Mouse (Mus musculus) spleen, embryonic (tissue): ENCODE results near the gene Apon.
"Not testable (repeated sequence)": the region's sequence is repeated elsewhere in the genome, so short reads cannot be mapped to it uniquely, and the experiment has no call there.

Source experiments
- CTCF ChIA-PET: fragments of 350-600 bp; sonication (Branson Sonifier 250); formaldehyde crosslinking; loops from one replicate; lab custom pipeline; 2022; lab: Charles Lee

Gene Apon

DNA sequence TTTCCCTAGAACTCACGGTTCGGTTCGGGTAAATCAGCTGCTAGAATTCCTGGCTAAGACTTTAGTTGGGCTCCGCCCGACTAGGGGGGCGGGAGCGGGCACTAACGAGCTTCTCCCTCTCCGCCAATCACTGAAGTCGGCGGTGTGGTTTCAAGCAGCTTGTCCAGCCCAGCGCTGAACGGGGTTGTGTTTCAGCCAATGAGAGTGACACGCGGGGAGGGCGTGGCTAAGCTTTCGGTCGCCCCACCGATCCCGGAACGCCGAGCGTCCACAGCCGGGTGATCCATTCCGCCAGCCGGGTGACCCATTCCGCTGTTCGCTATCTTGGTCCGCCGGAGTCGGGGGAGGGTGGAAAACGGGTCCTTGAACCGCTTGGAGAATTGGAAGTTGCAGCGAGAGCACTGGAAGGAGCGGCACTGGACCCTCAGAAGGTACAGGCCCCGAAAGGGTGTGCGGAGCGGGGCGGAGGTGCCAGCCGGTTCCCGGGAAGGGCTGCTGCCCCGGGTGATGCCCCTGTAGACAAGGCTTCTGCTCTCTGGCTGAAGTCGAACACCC lies 16.5 kb downstream of the Apon start, which contains the start of gene Stat2:
Gene Stat2 (plus strand): TSS at position 273 of the 555 bp plus-strand sequence.
- CTCF ChIA-PET: no interaction called here

DNA sequence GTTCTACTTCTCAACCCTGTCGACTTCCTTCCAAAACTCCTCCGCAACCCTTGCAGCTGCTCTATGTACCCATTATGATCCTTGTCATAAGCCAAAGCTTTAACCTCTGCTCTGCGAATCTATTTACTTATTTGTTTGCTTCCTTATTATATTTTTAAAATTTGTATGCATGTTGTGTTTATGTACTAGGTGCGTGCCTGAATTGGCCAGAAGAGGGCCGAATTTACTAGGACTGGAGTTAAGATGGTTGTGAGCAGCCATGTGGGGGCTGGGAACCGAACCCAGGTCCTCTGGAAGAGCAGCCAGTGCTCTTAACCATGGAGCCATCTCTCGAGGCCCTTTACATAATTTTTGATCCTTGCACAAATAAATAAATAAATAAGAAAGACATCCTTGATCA lies 17.0 kb downstream of the Apon start:
- CTCF ChIA-PET: no interaction called here

GRCm38 (mm10) chr10:128271883-128272282 lies 18.0 kb downstream of the Apon start:
- CTCF ChIA-PET: interaction anchor here (1.1 kb wide), 1 partner anchor 9 kb away, joined by 3 read pairs; no protein-coding TSS in a partner anchor

- CTCF ChIA-PET: interaction anchor here (0.6 kb wide), 2 partner anchors 49 to 149 kb away, joined by 4 to 9 read pairs; no protein-coding TSS in a partner anchor
These were observed 19.0 kb downstream of the Apon start for GRCm38 (mm10) chr10:128272819-128273439.

- CTCF ChIA-PET: not testable (repeated sequence)
These were observed 21.5 kb downstream of the Apon start for GRCm38 (mm10) chr10:128275374-128275773.

DNA sequence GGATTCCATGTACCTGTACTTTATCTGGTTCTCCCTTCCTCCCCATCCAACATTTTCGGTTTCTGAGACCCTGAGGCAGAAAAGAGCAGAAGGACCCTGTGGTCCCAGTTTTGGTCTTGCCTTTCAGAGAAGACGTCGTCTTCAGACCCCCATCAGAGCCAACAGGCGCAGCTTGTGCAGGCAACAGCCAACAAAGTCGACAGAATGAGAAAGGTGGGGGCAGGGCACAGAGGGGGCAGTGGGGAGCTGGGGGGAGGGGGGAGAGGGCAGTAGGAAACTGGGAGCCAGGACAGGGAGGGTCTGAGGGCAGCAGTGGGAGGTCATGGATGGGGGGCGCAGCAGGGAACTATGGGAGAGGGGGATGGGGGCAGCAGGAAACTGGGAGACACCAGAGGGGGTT lies 24.3 kb downstream of the Apon start:
- CTCF ChIA-PET: interaction anchor here (0.5 kb wide), 1 partner anchor 211 kb away, joined by 3 read pairs; no protein-coding TSS in a partner anchor

DNA sequence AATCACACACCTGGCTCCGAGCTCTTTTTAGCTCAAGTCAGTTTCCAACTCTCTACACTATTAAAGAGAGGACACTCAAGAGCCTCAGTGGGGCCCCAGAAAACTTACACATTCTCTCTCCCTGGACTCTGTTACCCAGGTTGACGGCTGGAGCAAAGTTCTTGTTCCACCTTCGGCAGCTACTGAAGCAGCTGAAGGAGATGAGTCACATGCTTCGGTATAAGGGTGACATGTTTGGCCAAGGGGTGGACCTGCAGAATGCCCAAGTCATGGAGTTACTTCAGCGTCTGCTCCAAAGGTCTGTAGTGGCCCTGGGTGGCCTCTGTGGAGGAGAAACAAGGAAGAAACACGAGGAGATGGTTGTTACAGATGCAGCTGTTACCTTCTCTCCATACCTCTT lies 27.0 kb downstream of the Apon start:
- CTCF ChIA-PET: interaction anchor here (1.4 kb wide), 1 partner anchor 9 kb away, joined by 3 read pairs; no protein-coding TSS in a partner anchor

GRCm38 (mm10) chr10:128281682-128282081 lies 27.8 kb downstream of the Apon start:
- CTCF ChIA-PET: interaction anchor here (0.8 to 1.4 kb wide), 2 partner anchors 10 to 857 kb away, joined by 3 to 32 read pairs; no protein-coding TSS in a partner anchor

DNA sequence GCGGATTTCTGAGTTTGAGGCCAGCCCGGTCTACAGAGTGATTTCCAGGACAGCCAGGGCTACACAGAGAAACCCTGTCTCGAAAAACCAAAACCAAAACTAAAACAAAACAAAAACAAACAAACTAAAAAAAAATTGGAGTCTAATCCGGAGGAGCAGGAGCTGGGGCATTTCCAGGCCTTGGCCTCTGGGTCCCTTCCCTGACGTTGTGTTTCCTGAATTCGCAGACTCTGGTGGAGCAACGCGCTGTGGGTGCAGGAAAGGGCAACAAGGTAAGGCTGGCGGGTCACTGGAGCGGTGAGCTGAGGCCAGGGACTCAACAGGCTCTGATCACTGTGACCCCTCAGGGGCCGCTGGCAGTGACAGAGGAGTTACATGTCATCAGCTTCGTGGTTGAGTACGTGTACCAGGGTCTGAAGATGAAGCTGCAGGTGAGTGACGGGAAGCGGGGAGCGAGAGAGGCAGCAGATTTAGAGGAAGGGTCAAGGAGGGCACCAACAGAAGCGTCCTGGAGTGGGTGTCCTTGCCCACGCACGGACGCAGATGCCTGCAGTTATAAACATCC lies 29.1 kb downstream of the Apon start:
- CTCF ChIA-PET: interaction anchor here (1.1 kb wide), 1 partner anchor 69 kb away, joined by 3 read pairs; no protein-coding TSS in a partner anchor

DNA sequence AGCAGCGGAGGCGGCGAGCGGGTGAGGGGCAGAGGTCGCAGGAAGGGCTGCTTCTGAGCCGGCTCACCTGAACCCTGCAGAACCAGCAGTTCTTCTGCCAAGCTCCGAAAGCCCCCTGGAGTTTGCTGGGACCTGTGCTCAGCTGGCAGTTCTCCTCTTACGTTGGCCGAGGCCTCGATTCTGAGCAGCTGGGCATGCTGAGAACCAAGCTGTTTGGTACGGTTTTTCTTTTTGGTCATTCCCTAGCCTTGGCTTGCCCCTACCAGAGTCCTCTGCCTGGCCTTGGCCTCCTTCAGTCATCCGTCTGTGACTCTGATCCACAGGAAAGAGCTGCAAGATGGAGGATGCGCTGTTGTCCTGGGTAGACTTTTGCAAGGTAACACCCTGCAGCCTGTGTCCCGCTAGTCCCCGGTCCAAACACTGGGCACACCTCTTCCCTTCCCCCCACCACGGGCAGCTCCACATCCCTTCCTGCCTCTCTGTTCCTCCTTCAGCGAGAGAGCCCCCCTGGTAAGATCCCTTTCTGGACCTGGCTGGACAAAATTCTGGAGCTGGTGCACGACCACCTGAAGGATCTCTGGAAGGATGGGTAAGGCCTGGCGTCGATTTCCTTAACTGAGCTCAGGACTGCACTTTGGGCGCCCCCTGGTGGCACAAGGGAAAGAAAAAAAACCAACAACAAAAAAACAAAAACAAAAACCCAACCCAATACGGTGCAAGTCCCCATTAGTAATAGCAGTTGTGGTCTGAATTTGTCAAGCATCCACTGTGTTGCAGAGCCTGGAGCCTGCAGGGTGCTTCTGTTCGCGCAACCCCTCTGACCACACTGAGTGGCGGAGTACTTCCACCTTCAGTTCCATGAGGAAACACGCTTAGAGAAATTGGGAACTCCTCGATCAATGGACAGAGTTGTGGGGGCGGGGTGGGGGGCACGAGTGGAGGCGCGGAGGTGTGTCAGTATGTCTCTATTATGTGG lies 30.0 kb downstream of the Apon start:
- CTCF ChIA-PET: interaction anchor here (0.9 to 1.1 kb wide), 3 partner anchors 26 to 70 kb away, joined by 3 to 4 read pairs (median 3); no protein-coding TSS in a partner anchor

DNA sequence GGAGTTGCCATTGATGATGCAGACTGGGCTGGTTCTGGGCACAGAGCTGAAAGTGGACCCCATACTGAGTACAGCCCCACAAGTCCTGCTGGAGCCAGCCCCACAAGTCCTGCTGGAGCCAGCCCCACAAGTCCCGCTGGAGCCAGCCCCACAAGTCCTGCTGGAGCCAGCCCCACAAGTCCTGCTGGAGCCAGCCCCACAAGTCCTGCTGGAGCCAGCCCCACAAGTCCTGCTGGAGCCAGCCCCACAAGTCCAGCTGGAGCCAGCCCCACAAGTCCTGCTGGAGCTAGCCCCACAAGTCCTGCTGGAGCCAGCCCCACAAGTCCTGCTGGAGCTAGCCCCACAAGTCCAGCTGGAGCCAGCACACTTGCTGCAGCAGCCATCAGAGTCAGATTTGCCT lies 36.7 kb downstream of the Apon start:
- CTCF ChIA-PET: interaction anchor here (0.5 kb wide), 1 partner anchor 215 kb away, joined by 3 read pairs; no protein-coding TSS in a partner anchor

GRCm38 (mm10) chr10:128296370-128297090 lies 42.6 kb downstream of the Apon start:
- CTCF ChIA-PET: no interaction called here

DNA sequence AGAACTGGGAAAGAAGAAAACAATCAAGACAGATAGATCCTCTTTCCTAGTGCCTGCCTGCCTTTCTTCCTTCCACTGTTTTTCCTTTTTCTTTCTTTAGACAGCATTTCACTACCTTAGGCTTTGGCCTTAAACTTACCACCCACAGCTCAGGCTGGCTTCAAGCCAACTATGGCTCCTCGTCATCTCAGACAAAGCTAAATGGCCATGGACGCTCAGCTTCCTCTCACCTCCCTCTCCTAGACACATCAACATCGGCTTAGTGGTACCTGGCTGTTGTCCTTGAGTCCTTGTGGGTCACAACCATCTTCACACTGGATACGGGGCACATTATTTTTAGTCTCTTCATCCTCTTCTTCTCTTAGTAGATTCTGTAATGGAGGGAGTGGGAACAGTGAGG lies 43.3 kb downstream of the Apon start:
- CTCF ChIA-PET: no interaction called here

DNA sequence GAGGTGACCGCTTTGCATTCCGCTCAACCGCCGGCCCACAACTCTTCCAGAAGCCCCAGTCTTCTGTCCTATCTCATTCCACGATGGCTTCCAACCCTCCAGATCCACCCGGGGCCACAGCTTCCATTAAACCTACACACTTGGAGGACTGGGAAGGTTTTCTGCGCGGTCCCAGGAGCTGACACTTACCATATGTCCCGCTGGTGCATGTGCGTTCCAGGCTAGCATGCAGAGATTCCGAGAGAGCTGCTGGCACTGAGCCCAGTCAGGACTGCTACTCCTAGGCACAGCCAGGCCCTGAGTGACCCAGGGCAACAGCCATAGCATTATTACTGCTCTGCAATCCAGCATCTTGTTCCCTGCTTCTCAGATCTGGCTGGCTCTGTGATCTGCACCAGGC lies 43.7 kb downstream of the Apon start:
- CTCF ChIA-PET: no interaction called here

GRCm38 (mm10) chr10:128298243-128298642 lies 44.3 kb downstream of the Apon start:
- CTCF ChIA-PET: interaction anchor here (0.6 kb wide), 1 partner anchor 157 kb away, joined by 3 read pairs; no protein-coding TSS in a partner anchor

DNA sequence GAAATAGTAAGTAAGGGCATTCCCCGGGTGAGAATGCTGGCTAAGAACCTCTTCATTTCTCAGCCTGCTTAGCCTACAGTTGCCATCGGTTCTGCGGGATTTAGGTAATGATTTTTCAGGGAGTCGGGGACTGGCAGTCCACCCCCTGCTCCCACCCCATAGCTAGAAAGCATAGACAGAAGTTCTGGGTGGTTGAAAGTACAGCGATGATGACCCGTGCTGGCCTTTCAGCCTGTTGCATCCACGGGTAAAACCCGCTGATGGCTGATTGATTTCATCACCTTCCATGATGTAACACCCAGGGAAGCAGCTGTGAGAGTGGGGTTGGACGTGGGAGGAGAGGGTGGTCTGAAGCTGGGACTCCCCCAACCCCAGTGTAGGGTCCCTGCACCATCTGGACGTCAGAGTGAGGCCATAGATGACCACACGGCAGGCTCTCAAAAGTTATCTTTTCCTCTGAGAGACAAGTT lies 44.8 kb downstream of the Apon start, which contains the start of gene Il23a:
Gene Il23a (minus strand): TSS at position 51 of the 470 bp plus-strand sequence.
- CTCF ChIA-PET: interaction anchor here (0.6 kb wide), 2 partner anchors 72 to 157 kb away, joined by 3 read pairs; no protein-coding TSS in a partner anchor

GRCm38 (mm10) chr10:128302357-128302756 lies 48.5 kb downstream of the Apon start:
- CTCF ChIA-PET: interaction anchor here (0.6 kb wide), 1 partner anchor 329 kb away, joined by 3 read pairs; no protein-coding TSS in a partner anchor

DNA sequence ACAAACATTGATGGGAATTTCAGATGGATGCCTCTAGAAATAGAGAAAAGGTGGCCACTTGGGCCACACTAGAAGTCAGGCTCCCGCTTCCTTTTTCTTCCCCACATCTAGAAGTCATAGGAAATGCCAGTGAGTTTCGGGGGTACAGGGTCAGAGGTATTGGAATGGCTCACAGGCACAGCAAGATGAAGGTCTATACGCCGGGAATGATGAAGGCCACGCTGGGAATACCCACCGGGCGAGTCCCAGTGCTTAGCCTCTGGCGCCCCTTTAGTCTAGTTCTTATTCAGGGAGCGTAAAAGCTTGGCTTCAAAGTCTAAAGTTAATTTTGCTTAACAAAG lies 48.9 kb downstream of the Apon start:
- CTCF ChIA-PET: no interaction called here

DNA sequence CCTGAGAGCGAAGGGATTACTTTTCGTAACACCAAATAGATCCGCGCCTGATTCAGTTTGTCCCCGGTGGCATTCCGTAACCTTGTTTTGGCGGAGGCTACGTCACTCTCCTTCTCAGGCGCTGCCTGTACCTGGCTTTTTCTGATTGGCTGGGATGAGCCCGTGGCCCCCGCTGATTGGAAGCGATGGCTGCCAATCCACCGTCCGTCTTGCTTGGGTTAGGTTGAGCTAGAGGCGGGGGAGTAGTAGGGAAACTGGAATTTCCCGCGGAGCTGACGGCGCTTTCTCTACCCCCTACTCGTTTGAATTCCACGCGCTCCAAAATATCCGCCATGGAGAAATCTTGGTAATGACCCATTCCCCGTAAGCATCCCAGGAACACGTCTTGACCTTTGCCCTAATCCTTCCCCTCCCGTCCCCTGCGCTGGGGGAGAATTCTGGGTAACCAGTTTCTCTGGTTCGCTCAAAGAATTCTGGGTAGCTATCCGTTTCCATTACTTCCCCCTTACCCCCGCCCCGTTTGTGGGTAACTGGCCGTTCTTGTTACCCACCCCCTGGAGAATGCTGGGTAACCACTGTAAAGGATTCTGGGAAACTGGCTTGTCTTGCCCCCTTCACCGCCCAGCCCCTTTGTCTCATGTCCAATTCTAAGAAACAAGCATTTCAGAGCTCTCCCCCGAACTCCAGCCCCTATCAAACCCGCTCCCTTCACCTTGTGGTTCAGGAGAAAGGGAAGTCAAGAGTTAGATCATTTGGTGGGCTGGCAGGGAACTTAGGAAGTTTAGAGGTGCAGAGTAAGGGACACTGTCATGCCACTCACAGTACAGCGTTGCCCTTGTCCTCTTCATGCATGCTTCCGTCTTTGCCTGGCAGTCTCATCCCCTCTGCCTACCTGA lies 49.5 kb downstream of the Apon start, which contains the start of gene Pan2:
Gene Pan2 (plus strand): TSS at position 210 of the 896 bp plus-strand sequence.
- CTCF ChIA-PET: no interaction called here
